Mouse (Mus musculus) layer of hippocampus, postnatal 36 days (tissue): ENCODE data around the gene AF067063. TPM values are rescaled to one million over a fixed set of nuclear protein-coding genes. Genes with fewer than 3 reads are reported as not detected.
"Not testable (repeated sequence)": the region's sequence is repeated elsewhere in the genome, so short reads cannot be mapped to it uniquely, and the experiment has no call there.

Experiments
- DNase-seq, 2 experiments: peaks; one replicate each; pipeline ENCODE4 v3.0.0; 2022
- total RNA-seq, 2 experiments: library from RNA; stranded (reverse); gene quantifications; 2 replicates each; pipeline ENCODE4 v1.2.3; 2021

AF067063 gene
- not detected for total RNA-seq

GRCm38 (mm10) chr13:119830116-119830515 lies at the start of gene AF067063:
TSS of gene AF067063 (minus strand) at chr13:119830216.
- DNase-seq, result not testable (repeated sequence)

GRCm38 (mm10) chr13:119864395-119864999 lies 34.5 kb upstream of the AF067063 start:
- DNase-seq, result not testable (repeated sequence)

- DNase-seq, result not testable (repeated sequence)
These were observed 32.4 kb upstream of the AF067063 start for GRCm38 (mm10) chr13:119862399-119862798.

GRCm38 (mm10) chr13:119839982-119840381 lies 10.0 kb upstream of the AF067063 start:
- not testable (repeated sequence) for DNase-seq

DNA sequence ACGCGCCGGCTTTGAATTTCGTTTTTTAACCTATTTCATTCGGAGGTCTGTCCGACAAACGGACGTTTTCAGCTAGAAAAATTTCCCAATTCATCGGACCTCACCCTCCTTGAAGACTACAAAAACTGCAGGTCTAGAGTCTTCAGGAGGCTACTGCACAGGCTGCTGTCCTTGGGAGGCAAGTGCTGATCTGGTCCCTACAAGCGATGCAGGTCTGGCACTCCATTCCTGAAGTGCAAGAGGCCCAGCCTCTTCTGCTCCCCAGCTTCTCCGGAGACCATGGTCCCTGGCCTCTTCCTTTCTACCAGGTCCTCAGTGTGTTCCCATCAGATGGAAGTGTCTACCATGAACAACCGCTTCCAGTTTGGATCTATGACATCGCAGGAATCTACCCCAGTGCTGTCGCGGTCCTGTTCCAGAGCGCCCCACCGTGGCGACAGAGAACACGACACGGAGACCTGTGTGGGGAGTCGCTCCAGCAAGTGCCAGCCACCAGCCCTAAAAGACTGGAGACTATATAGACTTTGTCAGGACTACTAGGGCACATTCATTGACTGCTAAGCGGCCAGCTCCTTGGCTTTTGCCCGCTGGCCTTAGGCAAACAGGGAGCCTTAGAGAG lies 7.8 kb upstream of the AF067063 start:
- peak; percentile 20 to 26 for DNase-seq

- DNase-seq, result peak; percentile 10 to 15
These were observed 6.4 kb upstream of the AF067063 start for GRCm38 (mm10) chr13:119836324-119836811.

DNA sequence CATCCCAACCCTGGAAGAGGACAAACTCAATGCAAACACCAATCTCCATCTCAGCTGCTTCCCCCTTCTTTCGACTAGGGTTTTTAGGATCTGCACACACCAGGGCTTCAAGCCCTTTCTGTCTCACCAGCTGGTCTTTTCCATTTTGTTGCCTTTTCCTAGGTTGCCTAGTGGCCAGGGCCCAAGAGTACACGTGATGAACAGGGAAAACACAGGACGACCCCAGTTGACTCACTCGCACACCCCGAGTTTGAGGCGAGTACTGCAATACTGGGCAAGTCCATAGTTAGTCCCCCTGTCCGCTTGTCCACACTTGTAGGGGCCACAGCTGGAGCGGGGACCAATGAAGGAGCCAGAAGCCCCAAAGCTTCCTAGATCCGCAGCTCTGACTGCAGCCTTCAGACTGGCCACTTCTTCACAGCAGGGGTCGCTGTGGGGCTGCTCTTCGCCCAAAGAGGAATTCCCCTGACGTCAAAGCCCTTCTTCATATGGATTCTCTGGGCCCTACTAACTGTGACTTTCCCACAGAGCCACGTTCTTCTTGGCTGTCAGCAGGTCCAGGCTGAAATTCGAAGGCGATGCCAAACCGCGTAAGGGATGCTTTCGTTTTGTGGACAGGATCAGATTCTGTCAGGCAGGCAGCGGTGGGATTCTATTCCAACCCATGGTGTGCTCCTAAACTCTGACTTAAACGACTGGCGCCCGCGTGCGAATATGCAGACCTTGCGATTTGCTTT lies 5.5 kb upstream of the AF067063 start, which contains the start of gene D13Ertd608e:
TSS of gene D13Ertd608e (plus strand) at position 687 of the 737 bp plus-strand sequence.
- peak; percentile 15 to 24 for DNase-seq

GRCm38 (mm10) chr13:119817579-119818206 lies 12.3 kb downstream of the AF067063 start:
- no peak for DNase-seq

GRCm38 (mm10) chr13:119816798-119817197 lies 13.2 kb downstream of the AF067063 start:
- DNase-seq, result no peak

GRCm38 (mm10) chr13:119810031-119810430 lies 20.0 kb downstream of the AF067063 start:
- no peak for DNase-seq

GRCm38 (mm10) chr13:119808937-119809336 lies 21.1 kb downstream of the AF067063 start:
- no peak for DNase-seq

DNA sequence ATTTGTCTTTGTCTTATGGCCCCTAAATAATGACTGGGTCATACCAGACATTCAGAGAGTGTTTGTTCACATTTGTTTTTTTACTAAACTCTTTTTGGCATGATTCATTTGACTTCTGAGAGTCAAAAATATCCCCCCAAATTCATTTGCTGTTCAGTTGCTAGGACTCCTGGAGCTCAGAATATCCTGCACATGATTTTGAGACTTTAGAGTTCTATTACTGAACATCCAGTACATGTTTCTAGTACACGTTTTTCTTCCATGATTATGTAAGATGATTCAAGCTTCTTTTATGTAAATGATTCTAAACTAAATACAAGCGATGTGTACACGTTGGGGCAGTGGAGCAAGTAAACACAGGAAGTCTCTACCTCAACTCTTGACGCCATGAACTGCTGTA lies 32.4 kb downstream of the AF067063 start:
- no peak for DNase-seq

DNA sequence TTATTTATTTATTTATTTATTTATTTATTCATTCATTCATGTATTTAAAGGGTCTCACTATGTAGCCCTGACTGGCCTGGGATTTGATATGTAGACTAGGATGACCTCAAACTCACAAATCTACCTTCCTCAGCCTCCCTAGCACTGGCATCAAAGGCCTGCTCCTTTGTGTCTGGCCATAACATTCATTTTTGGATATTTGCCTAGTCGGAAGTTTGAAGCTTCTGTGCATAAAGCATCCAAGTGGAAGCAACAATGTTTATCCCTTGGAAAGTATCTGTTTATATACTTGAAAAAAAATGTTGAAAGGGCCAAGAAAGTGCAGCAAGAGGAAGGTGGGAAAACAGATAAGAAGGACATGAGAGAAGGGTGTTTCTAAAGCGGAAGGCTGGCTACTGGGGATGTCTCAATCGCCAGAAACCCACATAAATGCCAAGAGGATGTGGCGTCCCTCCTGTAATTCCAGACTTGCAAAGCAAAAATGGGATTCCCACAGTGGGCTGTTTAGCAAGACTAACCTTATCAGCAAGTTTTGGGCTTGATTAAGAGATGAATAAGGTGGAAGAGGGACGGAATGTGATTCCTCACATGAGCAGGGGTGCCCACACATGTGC lies 37.1 kb downstream of the AF067063 start:
- DNase-seq, result no peak

- no peak for DNase-seq
These were observed 38.4 kb downstream of the AF067063 start for GRCm38 (mm10) chr13:119791580-119792135.

DNA sequence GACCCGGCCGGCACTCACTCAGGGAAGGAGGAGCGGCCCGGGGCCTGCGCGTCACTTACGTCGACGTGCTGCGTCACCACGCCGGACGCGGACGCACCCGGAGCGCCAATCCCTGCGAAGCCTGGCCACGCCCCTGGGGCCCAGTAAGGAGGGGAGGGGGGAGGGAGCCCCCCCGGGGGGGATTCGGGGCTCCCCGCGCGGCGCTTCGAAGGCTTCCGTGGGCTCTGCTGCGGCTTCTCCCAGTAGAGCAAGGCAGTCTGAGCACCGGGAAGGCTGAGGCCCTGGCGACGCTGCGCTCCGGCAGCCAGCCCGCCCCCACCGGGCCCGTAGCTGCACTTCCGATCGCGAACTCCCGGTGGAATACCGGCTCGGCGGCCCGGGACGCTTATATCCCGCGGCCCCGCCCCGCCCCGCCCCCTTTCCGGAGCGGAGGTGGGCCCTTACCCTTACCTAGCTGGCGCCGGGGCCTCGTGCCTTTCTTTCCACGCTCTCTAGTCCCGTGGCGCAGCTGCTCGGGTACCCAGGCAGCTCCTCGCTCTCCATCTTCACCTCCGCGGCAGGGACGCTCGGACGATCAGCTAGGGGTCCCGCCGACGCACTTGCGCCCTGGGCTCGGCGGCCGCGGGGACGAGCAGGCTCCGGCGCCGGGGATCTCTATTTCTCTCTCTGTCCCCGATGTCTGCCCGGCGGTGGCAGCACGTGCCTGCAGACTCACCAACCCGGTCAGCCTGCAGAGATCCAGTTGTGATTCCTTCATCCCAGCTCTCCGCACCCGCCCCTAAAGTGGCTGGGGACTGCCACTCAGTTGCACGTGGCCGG lies 39.0 kb downstream of the AF067063 start, which contains the start of gene Zfp131:
TSS of gene Zfp131 (minus strand) at position 129 of the 819 bp plus-strand sequence.
- peak; percentile 92 for DNase-seq

- peak; percentile 66 to 73 for DNase-seq
These were observed 39.9 kb downstream of the AF067063 start for GRCm38 (mm10) chr13:119789851-119790717.

- DNase-seq, result no peak
These were observed 46.4 kb downstream of the AF067063 start for GRCm38 (mm10) chr13:119783581-119783980.
